Mouse (Mus musculus) cerebellum, adult 11-12 months (tissue): ENCODE measurements around the gene Dhcr7.

Experiments used
- DNase-seq: peaks from one replicate; pipeline ENCODE4 v3.0.0; 2022

Gene Dhcr7

DNA sequence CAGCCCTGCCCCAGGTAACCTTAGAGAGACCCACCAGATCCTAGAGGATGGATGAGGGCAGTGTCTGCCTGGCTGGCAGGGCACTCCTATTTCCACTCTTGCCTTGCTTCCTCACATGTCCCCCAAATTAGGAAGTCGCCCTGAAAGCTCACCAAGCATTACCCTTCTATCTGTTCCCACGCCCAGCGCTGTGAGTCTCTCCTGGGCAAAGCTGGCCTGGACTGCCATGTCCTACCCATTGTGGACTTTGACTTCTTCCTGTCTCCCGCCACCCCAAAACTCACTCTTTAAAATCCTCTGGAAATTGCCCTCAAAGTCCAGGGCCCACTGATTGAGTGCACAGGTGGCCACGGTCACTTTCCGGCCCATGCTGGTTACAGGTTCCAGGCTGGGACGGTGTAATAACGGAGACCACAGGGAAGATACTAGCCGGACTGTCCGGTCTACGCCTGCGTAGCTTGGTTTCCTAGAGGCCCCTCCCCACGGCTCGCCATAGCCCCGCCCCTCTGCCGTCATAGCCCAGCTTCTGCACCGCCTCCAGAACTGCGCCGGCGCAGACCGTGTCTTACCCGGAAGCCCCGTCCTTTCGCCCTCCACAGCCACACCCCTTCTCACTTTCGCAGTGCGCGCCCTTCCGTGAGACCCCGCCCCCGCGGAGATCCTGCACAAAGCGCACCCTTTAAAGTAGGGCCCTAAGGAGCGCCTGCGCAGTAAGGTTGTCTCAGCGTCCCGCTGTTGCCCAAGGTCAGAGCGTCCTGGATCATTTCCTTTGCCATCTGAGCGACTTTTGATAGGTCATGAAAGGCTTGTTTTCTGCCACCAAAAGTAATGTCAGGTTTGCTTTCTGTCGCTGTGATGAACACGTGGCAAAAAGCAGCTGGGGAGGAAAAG is at the start of gene Dhcr7, which contains the start of gene Nadsyn1:
Dhcr7 (plus strand) TSS at position 771 of the 891 bp plus-strand sequence.
Nadsyn1 (minus strand) TSS at position 475 of the 891 bp plus-strand sequence.
- DNase-seq: peak; percentile 99

DNA sequence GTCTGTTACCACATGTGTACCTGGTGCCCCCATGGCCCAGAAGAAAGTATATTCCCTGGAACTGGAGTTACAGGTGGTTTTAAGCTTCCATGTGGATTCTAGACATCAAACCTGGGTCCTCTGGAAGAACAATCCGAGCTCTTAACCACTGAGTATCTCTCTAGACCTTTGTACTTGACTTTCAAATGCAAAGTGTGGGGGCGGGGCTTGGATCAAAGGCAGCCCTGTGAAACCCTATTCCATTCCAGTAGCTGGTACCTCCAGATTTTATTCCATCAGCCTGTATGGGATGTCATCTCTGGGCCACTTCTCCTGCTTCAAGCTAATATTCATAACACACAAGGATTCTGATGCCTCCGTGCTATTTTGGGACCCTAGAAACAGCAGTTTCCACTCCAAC is 46.8 kb upstream of the Dhcr7 start:
- DNase-seq: no peak

DNA sequence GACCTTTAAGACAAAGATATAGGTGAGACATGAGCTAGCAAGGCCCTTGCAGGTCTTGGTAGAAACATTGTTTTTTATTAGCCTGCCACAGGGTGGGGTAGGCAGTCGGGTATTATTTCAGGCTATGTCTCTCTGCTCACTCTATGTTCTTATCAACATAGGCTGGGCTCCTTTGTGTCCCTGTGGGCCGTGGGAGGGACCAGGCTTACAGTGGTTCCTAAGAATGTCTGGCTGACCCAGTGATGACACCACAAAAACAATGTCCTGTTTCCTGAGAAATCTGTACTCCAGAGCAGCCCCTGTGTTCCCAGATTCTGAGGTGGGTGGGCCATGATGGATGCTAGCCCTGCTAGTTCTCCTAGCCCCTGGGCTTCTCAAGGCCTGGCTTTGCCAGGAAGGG is 45.6 kb upstream of the Dhcr7 start:
- no peak for DNase-seq

DNA sequence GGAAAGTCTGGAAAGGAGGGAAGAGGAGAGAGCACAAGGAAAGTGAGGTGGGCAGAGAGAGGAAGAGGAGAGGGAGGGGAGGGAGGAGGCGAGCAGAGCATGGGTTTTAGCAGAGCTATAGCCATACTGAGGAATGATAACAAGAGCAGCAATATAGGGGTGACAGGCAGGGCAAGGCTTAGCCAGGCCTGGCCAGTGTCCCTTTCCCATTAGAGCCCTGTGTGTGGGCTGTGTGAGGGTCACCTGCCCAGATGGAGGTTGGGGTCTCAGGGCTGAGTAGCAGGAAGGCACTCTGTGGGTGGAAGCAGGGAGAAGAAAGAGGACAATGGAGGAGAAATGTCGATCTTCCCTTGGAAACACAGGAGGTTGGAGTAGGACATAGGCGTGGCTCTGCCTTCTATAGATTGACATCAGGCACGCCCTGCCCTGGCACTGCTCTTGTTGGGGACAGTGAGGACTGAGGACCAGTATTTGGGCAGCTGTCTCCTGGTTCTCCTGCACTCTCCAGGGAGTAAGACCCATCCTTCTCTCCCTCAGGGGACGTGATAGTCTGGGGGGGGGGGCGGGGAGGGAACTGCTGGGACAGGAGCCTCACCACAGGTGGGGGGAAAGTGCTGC is 39.5 kb upstream of the Dhcr7 start:
- DNase-seq: no peak

DNA sequence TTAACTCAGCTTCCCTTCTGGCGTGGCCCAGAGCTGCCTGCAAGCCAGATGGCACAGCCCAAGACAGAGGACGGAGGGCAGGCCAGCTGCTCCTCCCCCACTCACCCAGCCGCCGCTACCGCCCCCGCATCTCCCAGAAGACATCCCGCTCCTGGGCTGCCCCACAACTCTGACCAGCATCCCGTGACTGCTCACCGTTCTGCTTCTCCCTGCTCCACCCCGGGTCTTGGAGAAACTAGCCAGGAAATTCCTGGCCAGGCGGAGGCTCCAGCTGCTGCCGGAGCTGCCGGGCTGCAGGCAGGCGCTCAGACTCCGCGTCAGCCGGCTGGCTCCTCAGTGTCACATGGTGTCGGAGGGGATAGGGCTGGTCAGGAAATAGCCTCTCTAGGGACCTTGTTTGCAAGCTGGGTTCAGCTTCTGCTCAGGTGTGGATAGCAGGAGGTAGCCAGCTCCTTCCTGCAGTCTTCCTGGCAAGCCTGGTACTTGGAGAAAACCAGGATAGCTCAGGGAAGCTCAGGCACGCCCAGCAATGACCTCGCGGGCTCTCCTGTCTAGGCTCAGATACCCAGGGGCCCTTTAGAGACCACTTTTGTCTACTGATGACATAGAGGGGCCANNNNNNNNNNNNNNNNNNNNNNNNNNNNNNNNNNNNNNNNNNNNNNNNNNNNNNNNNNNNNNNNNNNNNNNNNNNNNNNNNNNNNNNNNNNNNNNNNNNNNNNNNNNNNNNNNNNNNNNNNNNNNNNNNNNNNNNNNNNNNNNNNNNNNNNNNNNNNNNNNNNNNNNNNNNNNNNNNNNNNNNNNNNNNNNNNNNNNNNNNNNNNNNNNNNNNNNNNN is 38.7 kb upstream of the Dhcr7 start, which contains the start of gene Mrgpre:
Mrgpre (minus strand) TSS at position 505 of the 834 bp plus-strand sequence.
- peak; percentile 53 for DNase-seq

DNA sequence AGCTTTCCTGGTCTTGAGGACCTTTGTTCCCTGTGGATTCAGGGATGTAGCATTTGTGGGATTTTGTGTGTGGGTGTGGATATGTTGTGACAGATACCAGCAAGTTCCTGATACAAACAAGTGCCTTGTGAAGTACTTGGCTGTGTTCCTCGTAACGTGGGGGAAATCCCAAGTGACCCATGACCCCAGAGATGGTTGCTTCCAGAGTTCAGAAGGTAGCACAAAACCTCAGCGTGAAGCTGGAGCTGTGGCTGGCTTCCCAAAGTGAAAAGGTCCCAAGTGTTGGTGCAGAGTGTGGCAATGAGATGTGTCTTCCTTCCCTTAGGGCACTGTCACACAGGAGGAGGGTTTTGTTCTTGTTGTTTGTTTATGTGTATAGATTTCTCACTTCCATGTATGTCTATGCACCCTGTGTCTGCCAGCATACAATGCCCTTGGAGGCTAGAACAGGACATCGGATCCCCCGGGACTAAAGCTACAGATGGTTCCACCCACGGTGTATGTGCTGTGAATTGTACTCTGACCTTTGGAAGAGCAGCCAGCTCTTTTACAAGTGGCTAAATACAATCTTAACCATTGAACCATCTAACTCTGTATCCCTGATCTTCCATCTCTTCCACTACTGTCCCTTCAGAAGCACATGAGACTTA is 30.5 kb upstream of the Dhcr7 start:
- no peak for DNase-seq

DNA sequence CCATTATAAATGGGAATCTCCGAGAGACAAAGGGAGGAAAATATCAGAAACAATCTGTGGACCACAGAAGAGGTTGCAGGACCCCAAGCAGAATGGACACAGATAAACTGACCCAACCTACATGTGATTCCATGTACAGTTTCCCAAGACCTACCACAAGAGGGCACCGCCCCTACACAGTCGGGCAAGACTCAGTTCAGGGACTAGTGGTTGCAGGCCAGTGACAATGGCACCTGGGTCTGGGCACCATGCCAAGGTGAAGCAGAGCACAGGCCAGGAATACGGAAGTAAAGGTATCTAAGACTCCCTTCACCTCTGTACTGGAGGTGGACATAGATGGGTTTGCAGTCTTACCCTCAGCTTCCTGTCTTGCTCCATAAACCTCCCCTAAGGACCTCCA is 29.8 kb upstream of the Dhcr7 start:
- DNase-seq: no peak

DNA sequence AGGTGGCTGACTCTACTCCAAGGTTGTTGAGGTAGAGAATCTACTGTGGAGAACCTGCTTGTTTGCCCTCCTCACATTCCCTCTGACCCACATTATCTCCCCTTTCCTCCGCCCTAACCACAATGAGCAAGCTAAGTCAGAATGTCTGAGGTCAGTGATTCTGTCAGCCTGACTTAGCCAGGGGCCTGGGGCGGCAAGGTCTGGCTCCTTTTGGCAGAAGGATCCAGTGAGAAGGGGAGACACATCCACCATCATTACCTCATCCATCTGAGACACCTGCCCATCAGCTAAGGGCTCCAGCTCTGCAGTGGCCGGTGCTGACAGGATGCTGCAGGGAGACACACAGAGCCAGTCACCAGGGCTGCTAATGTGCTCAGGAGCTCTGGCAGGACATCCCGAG is 24.2 kb upstream of the Dhcr7 start:
- DNase-seq: no peak

DNA sequence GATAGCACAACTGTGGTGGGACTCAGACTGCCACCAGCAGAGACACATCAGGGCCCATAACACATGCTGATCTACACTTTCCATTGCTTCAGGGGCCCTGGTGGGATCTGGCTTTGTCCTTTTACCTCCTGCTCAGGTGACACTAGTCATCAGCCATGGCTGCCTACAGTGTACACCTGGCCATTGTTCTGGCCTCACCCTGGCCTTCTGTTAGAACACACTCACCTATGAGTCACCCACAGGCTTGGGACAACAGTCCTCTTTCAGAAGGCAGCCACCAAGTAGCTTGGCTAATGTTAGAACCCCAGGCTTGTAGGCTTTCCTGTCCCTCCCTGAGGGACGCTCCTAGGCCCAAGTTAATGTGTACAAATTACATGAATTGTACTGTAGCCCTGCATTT is 22.2 kb upstream of the Dhcr7 start:
- no peak for DNase-seq

DNA sequence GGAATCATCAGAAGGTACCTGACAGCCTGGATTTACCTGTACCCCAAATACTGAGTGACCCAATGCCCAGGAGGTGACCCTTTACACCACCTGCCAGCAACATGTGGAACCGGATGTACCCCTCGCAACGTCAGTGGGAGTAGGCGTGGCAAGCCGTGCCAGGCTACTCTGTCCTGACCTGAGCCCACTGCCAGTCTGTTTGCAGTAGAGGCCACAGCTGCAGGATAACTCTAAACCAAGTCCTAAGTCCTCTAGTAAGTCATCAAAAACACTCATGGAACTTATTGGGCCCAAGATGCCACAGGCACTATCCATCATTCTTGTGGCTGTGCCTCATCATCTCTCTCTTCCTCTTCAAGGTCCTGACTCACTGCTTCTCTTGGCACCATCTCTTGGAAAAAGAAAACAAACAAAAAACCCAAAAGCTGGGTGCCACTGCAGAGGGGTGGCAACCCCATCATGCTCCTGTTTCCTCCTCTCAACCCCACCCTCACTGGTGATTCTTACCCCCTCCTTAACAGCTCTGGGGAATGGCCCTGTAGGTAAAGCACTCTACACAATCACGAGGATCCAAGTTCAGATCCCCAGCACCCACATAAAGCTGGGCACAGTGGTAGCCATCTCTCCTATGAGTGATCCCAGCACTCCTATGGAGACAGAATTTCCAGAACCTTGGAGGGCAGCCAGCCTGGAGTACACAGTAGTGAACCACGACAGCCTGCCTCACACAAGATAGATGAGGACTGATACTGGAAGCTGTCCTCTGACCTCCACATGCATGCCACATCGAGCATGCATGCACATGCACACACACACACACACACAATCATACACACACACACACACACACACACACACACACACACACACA is 21.5 kb upstream of the Dhcr7 start:
- no peak for DNase-seq

DNA sequence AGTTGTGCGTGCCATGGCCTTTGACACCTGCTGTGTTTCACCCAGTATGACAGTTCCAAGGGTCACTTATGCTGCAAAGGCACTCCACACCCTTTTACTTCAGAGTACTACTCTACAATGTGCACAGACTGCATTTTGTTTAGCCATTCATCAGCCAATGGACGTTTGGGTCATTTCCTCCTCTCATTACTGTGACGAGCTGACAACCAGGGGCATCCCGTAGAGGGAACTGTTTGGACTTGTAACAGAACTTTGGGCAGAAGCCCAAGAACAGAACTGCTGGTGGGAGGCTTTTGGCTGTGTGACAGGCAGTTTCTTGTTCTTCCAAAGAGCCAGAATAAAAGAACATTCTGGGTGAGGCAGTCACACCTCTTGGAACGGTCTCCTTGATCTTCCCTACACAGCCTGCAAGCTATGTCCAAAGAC is 17.7 kb upstream of the Dhcr7 start:
- DNase-seq: no peak

DNA sequence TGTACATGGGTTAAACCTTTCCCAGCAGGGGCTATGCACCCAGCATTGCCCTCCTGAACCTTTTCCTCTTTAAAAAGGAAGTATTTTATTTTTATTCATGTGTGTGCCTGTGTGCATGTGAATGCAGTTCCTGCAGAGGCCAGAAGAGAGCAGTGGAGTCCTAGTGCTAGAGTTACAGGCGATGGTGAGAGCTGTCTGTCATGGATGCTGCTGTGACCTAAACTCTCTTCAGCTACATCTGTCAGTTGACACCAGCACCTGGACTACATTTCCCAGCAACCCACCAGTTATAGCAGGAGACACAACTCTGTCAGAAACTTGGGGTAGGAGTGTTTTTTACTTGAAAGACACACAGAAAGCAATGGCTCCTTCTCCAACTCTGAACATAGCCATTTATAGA is 14.0 kb upstream of the Dhcr7 start:
- no peak for DNase-seq

DNA sequence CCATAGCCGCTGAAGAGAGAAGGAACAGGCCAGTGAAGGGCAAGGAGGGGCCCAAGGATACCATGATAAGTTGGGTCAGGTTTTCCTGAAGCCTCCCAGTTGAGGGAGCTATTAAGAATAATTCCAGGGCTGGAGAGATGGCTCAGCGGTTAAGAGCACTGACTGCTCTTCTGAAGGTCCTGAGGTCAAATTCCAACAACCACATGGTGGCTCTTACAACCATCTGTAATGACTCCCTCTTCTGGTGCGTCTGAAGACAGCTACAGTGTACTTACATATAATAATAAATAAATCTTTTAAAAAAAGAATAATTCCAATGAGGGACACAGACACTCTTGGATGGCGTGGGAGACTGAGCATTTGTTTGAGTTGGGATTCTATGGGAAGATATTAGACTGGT is 3.7 kb upstream of the Dhcr7 start:
- DNase-seq: no peak

DNA sequence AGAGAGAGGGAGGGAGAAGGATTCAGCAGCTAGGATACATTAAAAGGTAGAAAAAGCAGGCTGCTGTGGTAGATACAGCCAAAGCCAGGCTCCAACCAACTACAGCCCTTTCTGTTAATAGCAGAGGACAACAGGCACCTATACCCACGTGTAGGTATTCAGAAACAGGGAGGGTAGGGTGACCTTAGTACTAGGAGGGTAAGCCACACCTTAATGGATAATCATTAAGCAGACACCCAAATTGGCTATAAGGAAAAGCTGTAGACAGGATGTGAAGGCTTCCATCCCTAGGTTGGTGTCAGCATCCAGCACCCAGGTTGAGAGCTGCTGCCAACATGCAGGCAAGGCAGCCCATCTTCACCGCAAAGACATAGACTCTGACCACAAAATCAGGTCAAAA is 1.7 kb upstream of the Dhcr7 start:
- DNase-seq: no peak

DNA sequence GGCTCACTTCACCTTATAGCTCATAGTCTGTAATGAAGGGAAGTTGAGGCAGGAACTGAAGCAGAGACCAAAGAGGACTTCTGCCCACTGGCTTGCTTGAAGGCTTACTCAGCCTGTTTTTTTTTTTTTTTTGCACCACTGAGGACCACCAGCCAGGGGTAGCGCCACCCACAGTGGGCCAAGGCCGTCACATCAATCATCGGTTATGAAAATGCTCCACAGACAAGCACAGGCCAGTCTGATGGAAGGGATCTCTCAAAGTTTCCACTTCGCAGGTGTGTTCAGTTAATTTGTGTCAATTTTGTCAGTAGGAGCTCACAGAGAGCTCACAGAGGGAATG is 291 bp downstream of the Dhcr7 start:
- no peak for DNase-seq

DNA sequence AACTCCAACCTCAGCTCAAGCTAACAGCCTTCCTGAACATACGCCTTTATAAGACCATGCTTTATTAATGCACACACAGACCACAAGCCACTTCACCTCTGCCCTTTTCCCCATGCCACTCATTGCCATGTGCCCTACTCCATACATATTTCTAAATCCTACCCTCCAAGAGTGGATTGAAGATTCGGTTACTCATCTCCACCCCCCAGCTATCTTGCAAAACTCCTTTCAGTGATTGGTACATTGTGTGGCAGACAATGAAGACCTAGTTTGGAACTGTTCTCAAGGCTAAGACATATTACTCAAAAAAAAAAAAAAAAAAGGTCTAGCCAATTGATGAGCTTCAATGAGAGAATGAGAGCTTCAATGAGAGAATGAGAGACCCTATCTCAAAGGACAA is 4.0 kb downstream of the Dhcr7 start:
- DNase-seq: no peak

DNA sequence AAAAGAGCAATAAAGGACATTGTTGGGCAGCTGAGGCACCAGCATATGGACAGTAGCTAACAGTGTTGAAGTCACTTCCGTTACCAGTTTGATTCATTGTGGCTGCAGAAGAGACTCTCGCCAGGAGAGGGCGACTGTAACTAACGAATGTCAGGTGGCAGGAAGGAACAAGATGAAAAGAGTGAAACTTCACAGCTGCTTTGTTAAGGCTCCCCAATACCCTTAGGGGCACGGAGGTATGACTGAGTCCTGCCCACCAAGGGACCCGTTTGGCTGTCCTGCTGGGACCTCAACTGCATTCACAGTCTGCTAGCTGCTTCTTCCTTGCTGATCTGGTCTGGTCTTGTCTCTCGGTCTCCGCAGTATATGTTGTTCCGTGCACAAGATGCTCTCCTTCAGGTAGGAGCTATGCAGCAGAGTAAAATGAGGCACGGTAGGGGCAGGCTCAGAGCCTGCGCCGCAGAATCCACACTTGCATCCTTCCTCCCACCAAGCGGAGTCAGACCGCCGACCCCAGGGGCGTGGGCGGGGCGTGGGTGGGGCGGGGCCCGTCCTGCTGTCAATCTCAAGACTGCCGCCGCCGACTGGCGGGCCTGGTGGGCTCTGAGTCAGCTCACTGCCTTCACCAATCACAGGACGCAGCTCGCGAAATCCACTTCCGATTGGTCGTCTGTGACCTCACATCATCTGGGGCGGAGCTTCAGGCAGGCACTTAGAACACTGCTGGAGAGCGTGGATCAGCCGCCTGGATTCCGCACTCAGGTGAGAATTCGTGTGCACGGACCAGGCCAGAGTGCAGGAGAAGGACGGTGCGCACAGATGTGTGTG is 6.8 kb downstream of the Dhcr7 start:
- DNase-seq: peak; percentile 96

DNA sequence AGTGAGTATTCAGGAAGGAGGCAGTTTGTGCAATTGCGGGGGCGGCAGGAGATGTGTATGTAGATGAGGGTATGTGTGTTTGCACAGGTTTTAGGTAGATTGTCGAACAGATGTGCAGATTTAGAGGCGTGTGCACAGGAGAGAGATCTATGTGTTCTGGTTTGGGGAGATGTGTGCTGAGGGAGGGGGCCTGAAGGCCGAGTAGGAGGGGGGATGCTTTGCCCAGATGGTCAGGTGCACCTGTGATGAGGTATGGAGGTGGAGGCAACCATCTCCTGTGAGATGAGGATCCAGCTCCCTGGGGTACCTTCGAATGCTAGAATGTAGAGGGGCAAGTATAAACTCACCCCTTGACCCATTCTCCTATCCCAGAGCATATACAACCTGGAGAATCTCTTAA is 7.5 kb downstream of the Dhcr7 start:
- DNase-seq: no peak

DNA sequence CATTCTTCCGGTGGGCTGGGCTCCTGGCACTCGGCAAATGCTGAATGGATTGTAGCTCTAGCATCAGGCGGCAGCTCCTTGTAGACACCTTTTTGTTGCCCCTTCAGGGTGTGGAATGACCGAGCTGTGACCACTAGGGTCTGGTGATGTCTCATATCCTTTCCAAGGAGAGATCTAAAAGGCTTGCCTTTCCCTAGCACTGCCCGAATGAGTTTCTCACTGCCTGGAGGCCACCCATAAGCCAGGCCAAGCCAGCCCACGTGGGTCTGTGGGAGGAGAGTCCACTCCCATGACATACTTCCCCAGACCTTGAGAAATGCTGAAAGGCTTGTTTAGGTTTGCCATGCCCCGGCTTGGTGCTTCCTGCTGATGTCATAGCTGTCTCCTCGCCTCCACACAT is 9.3 kb downstream of the Dhcr7 start:
- DNase-seq: no peak

DNA sequence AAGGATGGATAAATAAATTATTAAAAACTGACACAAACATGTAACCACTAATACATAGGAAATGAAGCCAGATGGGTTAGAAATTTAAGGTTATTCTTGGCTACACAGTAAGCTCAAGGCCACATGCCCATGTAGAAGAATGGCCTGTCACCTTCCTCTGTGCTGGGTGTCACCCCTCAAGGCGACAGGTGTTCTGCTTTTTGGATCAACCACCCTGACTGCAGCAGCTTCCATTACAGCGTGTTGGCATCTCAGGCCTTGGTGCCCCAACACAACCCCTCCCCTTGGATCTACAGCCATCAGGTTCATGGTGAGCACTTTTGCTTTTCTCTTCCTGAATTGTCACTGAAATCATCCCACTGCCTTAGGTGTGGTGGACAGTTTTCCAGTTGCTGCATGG is 9.7 kb downstream of the Dhcr7 start:
- DNase-seq: no peak

DNA sequence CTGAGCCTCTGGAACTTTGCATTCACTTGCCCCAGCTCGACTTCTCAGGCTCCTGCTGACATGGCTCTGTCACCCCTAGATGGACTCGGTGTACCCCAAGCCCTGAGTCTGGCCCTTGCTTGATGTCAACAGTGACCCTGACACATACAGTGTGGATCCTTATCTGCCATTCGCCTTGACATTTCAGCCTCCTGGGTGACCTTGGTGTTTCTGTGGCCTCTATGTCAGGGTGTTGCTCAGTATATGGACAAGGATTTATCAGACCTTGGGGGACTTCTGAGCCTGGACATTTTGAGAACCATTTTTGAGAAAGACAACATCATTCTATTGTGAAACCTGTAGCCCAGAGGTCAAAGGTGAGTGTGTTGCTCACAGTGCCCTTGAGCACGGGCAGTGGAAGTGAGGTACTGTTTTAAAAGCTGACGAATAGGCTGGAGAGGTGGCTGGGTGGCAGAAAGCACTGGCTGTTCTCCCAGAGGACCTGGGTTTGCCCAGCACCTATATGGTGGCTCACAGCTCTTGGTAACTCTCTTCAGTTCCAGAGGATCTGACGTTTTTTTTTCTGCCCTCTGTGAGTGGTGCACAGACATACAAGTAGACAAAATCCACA is 10.7 kb downstream of the Dhcr7 start:
- DNase-seq: no peak
